Mouse (Mus musculus) megakaryocyte, adult 5-6 weeks (primary cell): ENCODE measurements around the gene Gabbr2. TPM values are rescaled to one million over a fixed set of nuclear protein-coding genes. Genes with fewer than 3 reads are reported as not detected.

ENCODE experiments used
- ATAC-seq: 2 replicates; pipeline ENCODE4 v1.8.0; 2016; ENCODE audit warnings: mild to moderate bottlenecking, inconsistent platforms; ENCODE audit not compliant: poor library complexity, severe bottlenecking
- total RNA-seq, 2 experiments: library from RNA; stranded (forward) in 1 of 2; stranded (reverse) in 1 of 2; fragments of 153-499, 151-499 nt in 1 of 2; fragments of 221-1000, 200-1000 nt in 1 of 2; gene quantifications; 2 replicates each; pipeline versions ENCODE4 v1.2.3 to v1.2.4; 2015 to 2017

The Gabbr2 gene
- total RNA-seq, 2 experiments from 2014 or later, result not detected

- peak; percentile 47; the same call in 1 of the 2 replicates for ATAC-seq
Observed at GRCm38 (mm10) chr4:46989842-46990241, 1.8 kb downstream of the Gabbr2 start.

GRCm38 (mm10) chr4:46988824-46989223 lies 2.8 kb downstream of the Gabbr2 start:
- ATAC-seq, result no peak

- no peak for ATAC-seq
Observed at GRCm38 (mm10) chr4:46988257-46988656, 3.4 kb downstream of the Gabbr2 start.

- no peak for ATAC-seq
Observed at GRCm38 (mm10) chr4:46987809-46988208, 3.9 kb downstream of the Gabbr2 start.

- ATAC-seq, result no peak
Observed at GRCm38 (mm10) chr4:46986054-46986453, 5.6 kb downstream of the Gabbr2 start.

- no peak for ATAC-seq
Observed at GRCm38 (mm10) chr4:46982912-46983311, 8.8 kb downstream of the Gabbr2 start.

- ATAC-seq, result no peak
Observed at GRCm38 (mm10) chr4:46982094-46982493, 9.6 kb downstream of the Gabbr2 start.

GRCm38 (mm10) chr4:46978371-46978770 lies 13.3 kb downstream of the Gabbr2 start:
- no peak for ATAC-seq

GRCm38 (mm10) chr4:46977161-46977560 lies 14.5 kb downstream of the Gabbr2 start:
- ATAC-seq, result no peak

GRCm38 (mm10) chr4:46976671-46977071 lies 15.0 kb downstream of the Gabbr2 start:
- no peak for ATAC-seq

GRCm38 (mm10) chr4:46973322-46973721 lies 18.4 kb downstream of the Gabbr2 start:
- ATAC-seq, result no peak

- no peak for ATAC-seq
Observed at GRCm38 (mm10) chr4:46967981-46968380, 23.7 kb downstream of the Gabbr2 start.

- no peak for ATAC-seq
Observed at GRCm38 (mm10) chr4:46966551-46966950, 25.1 kb downstream of the Gabbr2 start.

- no peak for ATAC-seq
Observed at GRCm38 (mm10) chr4:46961403-46961802, 30.3 kb downstream of the Gabbr2 start.

- ATAC-seq, result no peak
Observed at GRCm38 (mm10) chr4:46960208-46960607, 31.5 kb downstream of the Gabbr2 start.

- no peak for ATAC-seq
Observed at GRCm38 (mm10) chr4:46959776-46960175, 31.9 kb downstream of the Gabbr2 start.

GRCm38 (mm10) chr4:46957955-46958354 lies 33.7 kb downstream of the Gabbr2 start:
- no peak for ATAC-seq

GRCm38 (mm10) chr4:46956966-46957365 lies 34.7 kb downstream of the Gabbr2 start:
- ATAC-seq, result no peak

GRCm38 (mm10) chr4:46953021-46953420 lies 38.7 kb downstream of the Gabbr2 start:
- ATAC-seq, result no peak

- no peak for ATAC-seq
Observed at GRCm38 (mm10) chr4:46952562-46952961, 39.1 kb downstream of the Gabbr2 start.

GRCm38 (mm10) chr4:46934291-46934690 lies 57.4 kb downstream of the Gabbr2 start:
- no peak for ATAC-seq

- no peak for ATAC-seq
Observed at GRCm38 (mm10) chr4:46933590-46933989, 58.1 kb downstream of the Gabbr2 start.

- ATAC-seq, result no peak
Observed at GRCm38 (mm10) chr4:46931706-46932397, 59.8 kb downstream of the Gabbr2 start.
